Mouse (Mus musculus): ENCODE data around the gene Gm28048. TPM values are rescaled to one million over a fixed set of nuclear protein-coding genes. Genes with fewer than 3 reads are reported as not detected.

The Gm28048 gene
- polyA plus RNA-seq, 1 experiment from 2014 or later, result 14.0 TPM

GRCm38 (mm10) chr11:22839456-22839855 is 142.4 kb downstream of the Gm28048 start:
- Histone ChIP-seq H3K4me1 (replicated peaks; ENCODE audit: control insufficient read depth, insufficient read depth) (peaks cover 5% of the 10 kb centered on the region), H3K4me2 (replicated peaks; ENCODE audit: low read depth) (no peak overlapping the region), H3K27me3 (ENCODE audit: control insufficient read depth, insufficient read depth, low read length) (no peaks in the 10 kb centered on the region), H3K9ac (ENCODE audit: low read length) (no peak overlapping the region), H3K36me3 (ENCODE audit: control insufficient read depth, insufficient read depth, low read length) (peaks cover 3% of the 10 kb centered on the region; the same call in 1 of the 2 replicates), H3K9me3 (ENCODE audit: control insufficient read depth, low read length) (no peaks in the 10 kb centered on the region), H3K27ac (replicated peaks) (no peak overlapping the region), H3K4me3 (ENCODE audit: low read depth, low read length) (no peak overlapping the region)
- ATAC-seq (ENCODE audit: low FRiP score, low TSS enrichment) (no peak), DNase-seq (ENCODE audit: low spot score) (no peak)
- TF ChIP-seq CTCF (IDR thresholded peaks at IDR 0.05; ENCODE audit: low read depth), result no peak
- TF ChIP-seq EP300 (optimal IDR thresholded peaks at IDR 0.05), result no peak
- WGBS, result 63% methylated on average over 3 of the region's 3 CpGs

GRCm38 (mm10) chr11:22838361-22838760 is 143.5 kb downstream of the Gm28048 start:
- Histone ChIP-seq H3K4me2 (replicated peaks; ENCODE audit: low read depth) (no peak overlapping the region), H3K36me3 (ENCODE audit: control insufficient read depth, insufficient read depth, low read length) (peaks cover 5% of the 10 kb centered on the region; the same call in 1 of the 2 replicates), H3K9me3 (ENCODE audit: control insufficient read depth, low read length) (no peaks in the 10 kb centered on the region), H3K27me3 (ENCODE audit: control insufficient read depth, insufficient read depth, low read length) (no peaks in the 10 kb centered on the region), H3K4me3 (ENCODE audit: low read depth, low read length) (no peak overlapping the region), H3K4me1 (replicated peaks; ENCODE audit: control insufficient read depth, insufficient read depth) (no peaks in the 10 kb centered on the region), H3K27ac (replicated peaks) (no peak overlapping the region), H3K9ac (ENCODE audit: low read length) (no peak overlapping the region)
- no peak for TF ChIP-seq CTCF (IDR thresholded peaks at IDR 0.05; ENCODE audit: low read depth)
- no peak for ATAC-seq (ENCODE audit: low FRiP score, low TSS enrichment)
- 48% methylated on average over 1 of the region's 1 CpGs for WGBS
- no peak for DNase-seq (ENCODE audit: low spot score)

GRCm38 (mm10) chr11:22836269-22836668 is 145.6 kb downstream of the Gm28048 start:
- H3K27ac ChIP-seq (replicated peaks), result no peak overlapping the region
- DNase-seq (ENCODE audit: low spot score), result no peak
- WGBS, result 89% methylated on average over 10 of the region's 10 CpGs
- H3K27me3 ChIP-seq (ENCODE audit: control insufficient read depth, insufficient read depth, low read length), result no peaks in the 10 kb centered on the region
- no peaks in the 10 kb centered on the region for H3K4me1 ChIP-seq (replicated peaks; ENCODE audit: control insufficient read depth, insufficient read depth)
- no peak for ATAC-seq (ENCODE audit: low FRiP score, low TSS enrichment)
- H3K9me3 ChIP-seq (ENCODE audit: control insufficient read depth, low read length), result no peaks in the 10 kb centered on the region
- no peak for TF ChIP-seq CTCF (IDR thresholded peaks at IDR 0.05; ENCODE audit: low read depth)
- no peak for TF ChIP-seq EP300 (optimal IDR thresholded peaks at IDR 0.05)
- peaks cover 5% of the 10 kb centered on the region; the same call in 1 of the 2 replicates for H3K36me3 ChIP-seq (ENCODE audit: control insufficient read depth, insufficient read depth, low read length)
- H3K4me2 ChIP-seq (replicated peaks; ENCODE audit: low read depth), result no peak overlapping the region
- H3K9ac ChIP-seq (ENCODE audit: low read length), result no peak overlapping the region
- no peak overlapping the region for H3K4me3 ChIP-seq (ENCODE audit: low read depth, low read length)

- no peaks in the 10 kb centered on the region for H3K27me3 ChIP-seq (ENCODE audit: control insufficient read depth, insufficient read depth, low read length)
- H3K9me3 ChIP-seq (ENCODE audit: control insufficient read depth, low read length), result no peaks in the 10 kb centered on the region
These were observed 149.3 kb downstream of the Gm28048 start for GRCm38 (mm10) chr11:22832600-22832999.

GRCm38 (mm10) chr11:22831916-22832315 is 150.0 kb downstream of the Gm28048 start:
- no peaks in the 10 kb centered on the region for H3K9me3 ChIP-seq (ENCODE audit: control insufficient read depth, low read length)
- DNase-seq (ENCODE audit: low spot score) (no peak), ATAC-seq (ENCODE audit: low FRiP score, low TSS enrichment) (no peak)
- H3K4me1 ChIP-seq (replicated peaks; ENCODE audit: control insufficient read depth, insufficient read depth), result no peaks in the 10 kb centered on the region
- no peak overlapping the region for H3K9ac ChIP-seq (ENCODE audit: low read length)
- H3K27me3 ChIP-seq (ENCODE audit: control insufficient read depth, insufficient read depth, low read length), result no peaks in the 10 kb centered on the region
- no peak overlapping the region for H3K27ac ChIP-seq (replicated peaks)
- peaks cover 5% of the 10 kb centered on the region; the same call in 1 of the 2 replicates for H3K36me3 ChIP-seq (ENCODE audit: control insufficient read depth, insufficient read depth, low read length)
- H3K4me3 ChIP-seq (ENCODE audit: low read depth, low read length), result no peak overlapping the region
- TF ChIP-seq EP300 (optimal IDR thresholded peaks at IDR 0.05) (no peak), CTCF (IDR thresholded peaks at IDR 0.05; ENCODE audit: low read depth) (no peak)
- no peak overlapping the region for H3K4me2 ChIP-seq (replicated peaks; ENCODE audit: low read depth)
- WGBS, result 83% methylated on average over 11 of the region's 11 CpGs

More at GRCm38 (mm10) chr11:22832600-22832999, 149.3 kb downstream of the Gm28048 start:
- TF ChIP-seq EP300 (optimal IDR thresholded peaks at IDR 0.05) (no peak), CTCF (IDR thresholded peaks at IDR 0.05; ENCODE audit: low read depth) (no peak)
- DNase-seq (ENCODE audit: low spot score) (no peak), ATAC-seq (ENCODE audit: low FRiP score, low TSS enrichment) (no peak)
- Histone ChIP-seq H3K36me3 (ENCODE audit: control insufficient read depth, insufficient read depth, low read length) (peaks cover 5% of the 10 kb centered on the region; the same call in 1 of the 2 replicates), H3K4me3 (ENCODE audit: low read depth, low read length) (no peak overlapping the region), H3K4me2 (replicated peaks; ENCODE audit: low read depth) (no peak overlapping the region), H3K4me1 (replicated peaks; ENCODE audit: control insufficient read depth, insufficient read depth) (no peaks in the 10 kb centered on the region), H3K27ac (replicated peaks) (no peak overlapping the region), H3K9ac (ENCODE audit: low read length) (no peak overlapping the region)
- 76% methylated on average over 4 of the region's 4 CpGs for WGBS

GRCm38 (mm10) chr11:22830684-22831083 is 151.2 kb downstream of the Gm28048 start:
- Histone ChIP-seq H3K4me3 (ENCODE audit: low read depth, low read length) (no peak overlapping the region), H3K27me3 (ENCODE audit: control insufficient read depth, insufficient read depth, low read length) (no peaks in the 10 kb centered on the region), H3K27ac (replicated peaks) (peak overlapping the region; percentile 59; the same call in 1 of the 2 replicates), H3K9me3 (ENCODE audit: control insufficient read depth, low read length) (no peaks in the 10 kb centered on the region), H3K4me1 (replicated peaks; ENCODE audit: control insufficient read depth, insufficient read depth) (no peaks in the 10 kb centered on the region), H3K36me3 (ENCODE audit: control insufficient read depth, insufficient read depth, low read length) (0 out of 2 replicates have a peak, but pooled peaks cover 3% of the 10 kb centered on the region), H3K4me2 (replicated peaks; ENCODE audit: low read depth) (no peak overlapping the region), H3K9ac (ENCODE audit: low read length) (no peak overlapping the region)
- WGBS, result 52% methylated on average over 6 of the region's 6 CpGs
- ATAC-seq (ENCODE audit: low FRiP score, low TSS enrichment) (no peak), DNase-seq (ENCODE audit: low spot score) (no peak)
- no peak for TF ChIP-seq EP300 (optimal IDR thresholded peaks at IDR 0.05)
- TF ChIP-seq CTCF (IDR thresholded peaks at IDR 0.05; ENCODE audit: low read depth), result no peak
